Mouse (Mus musculus): ENCODE results near the gene Ppp1r14d.

The Ppp1r14d gene

GRCm38 (mm10) chr2:119229775-119230704, at the start of gene Ppp1r14d:
Gene Ppp1r14d (minus strand): TSS chr2:119229906.
- no peak for DNase-seq (ENCODE audit: extremely low spot score, low spot score)

DNA sequence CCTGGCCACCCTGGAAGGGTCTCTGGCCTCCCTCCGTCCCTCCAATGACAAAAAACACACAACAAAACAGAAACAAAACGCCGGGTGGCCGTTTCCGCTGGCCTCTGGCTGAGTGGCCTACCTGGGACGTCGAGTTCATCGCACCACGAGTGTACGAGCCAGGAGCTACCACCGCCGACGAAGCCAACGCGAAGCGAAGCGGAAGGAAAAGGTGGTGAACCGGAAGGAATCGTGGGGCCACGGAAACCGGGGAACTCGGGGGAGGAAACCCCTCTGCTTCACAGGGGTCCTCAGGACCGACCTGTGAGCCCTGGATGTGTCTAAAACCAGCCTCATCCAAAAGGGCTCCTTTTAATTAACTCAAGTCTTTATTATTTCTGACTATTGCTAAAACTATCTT, 48.1 kb upstream of the Ppp1r14d start:
- DNase-seq (ENCODE audit: extremely low spot score, low spot score) = no peak

DNA sequence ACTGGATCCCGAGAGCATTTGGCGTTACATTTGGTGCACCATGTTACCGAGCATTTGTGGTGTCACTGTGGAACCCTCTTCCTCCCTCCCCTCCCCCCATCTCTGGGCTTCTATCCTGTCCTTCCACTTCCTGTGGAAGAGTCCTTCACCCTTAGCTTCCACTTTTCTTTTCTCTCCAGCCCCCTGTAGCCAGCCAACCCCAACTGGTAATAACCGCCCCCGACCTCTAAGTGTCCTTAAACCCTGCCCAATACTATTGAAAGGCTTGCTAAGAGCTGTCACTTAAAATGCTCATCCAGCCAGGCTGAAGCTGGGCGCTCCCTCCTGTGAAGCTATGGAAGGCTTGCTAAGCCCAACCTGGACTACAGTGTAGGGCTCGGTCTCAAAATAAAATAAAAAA, 47.2 kb upstream of the Ppp1r14d start:
- no peak for DNase-seq (ENCODE audit: extremely low spot score, low spot score)

GRCm38 (mm10) chr2:119274126-119274525, 44.4 kb upstream of the Ppp1r14d start:
- no peak for DNase-seq (ENCODE audit: extremely low spot score, low spot score)

DNA sequence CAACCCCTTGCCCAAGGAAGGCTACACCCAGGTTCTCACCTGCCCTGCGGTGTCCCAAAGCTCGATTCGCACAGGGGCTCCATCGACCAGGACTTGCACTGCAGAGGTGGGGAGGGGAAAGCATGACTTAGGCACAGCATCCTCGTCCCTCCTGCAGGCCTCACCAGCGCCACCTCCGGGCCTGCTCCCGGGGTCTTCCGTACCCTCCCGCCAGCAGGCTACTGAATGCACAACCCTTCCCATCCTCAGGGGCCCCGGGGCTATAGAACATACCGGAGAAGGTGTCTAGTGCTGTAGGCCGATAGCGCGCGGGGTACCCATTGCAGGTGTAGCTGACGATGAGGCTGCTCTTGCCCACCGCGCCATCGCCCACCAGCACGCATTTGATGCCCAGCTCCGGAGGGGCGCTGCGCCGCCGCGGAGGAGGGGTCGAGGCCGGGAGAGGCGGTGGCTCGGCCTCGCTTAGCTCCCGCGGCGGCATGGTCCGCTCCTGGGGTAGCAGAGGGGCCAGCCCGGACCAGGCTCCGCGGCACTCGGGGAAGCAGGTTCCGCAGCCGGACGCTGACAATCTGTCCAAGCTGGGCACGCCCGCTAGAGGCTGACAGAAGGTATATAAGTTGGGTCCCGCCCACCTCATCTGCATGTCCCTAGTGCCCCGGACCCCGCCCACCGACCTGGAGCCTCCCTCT, 41.1 kb upstream of the Ppp1r14d start, which contains the start of gene Rhov:
Gene Rhov (minus strand): TSS at position 630 of the 689 bp plus-strand sequence.
- peak; percentile 65 for DNase-seq (ENCODE audit: extremely low spot score, low spot score)

DNA sequence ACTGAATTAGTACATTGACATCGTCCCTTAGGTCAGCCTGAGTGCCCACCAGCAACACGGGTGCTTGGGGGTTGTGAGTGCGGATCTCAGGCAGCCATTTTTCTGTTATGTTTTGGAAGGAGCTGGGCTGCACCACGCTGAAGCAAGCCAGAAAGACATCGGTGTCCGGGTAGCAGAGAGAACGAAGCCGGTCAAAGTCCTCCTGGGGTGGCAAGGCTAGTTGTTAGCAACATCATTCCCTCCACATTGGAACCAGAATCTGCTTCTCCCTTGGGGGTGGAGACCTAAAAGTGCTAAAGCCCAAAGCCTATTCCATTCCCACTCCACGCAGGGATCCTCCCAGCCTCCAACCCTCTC, 40.6 kb upstream of the Ppp1r14d start:
- no peak for DNase-seq (ENCODE audit: extremely low spot score, low spot score)

DNA sequence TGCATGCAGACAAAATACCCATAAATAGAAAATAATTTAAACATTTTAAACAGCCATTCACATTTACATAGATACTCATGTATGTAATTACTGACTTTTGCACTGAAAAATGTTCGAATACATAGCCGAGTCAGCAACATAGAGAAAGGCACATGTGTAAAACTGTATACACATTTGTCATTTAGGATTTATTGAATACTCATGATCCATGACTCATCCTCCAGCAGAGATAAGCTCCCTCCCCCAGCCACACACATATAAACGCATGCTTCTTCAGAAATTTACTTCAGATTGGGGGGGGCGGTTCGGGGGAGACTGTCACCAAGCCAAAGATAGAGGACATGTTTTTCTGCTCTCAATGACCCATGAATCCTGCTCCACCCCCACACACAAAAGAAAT, 34.1 kb upstream of the Ppp1r14d start:
- no peak for DNase-seq (ENCODE audit: extremely low spot score, low spot score)

GRCm38 (mm10) chr2:119262978-119263377, 33.3 kb upstream of the Ppp1r14d start:
- no peak for DNase-seq (ENCODE audit: extremely low spot score, low spot score)

GRCm38 (mm10) chr2:119261326-119261725, 31.6 kb upstream of the Ppp1r14d start:
- DNase-seq (ENCODE audit: extremely low spot score, low spot score) = no peak

GRCm38 (mm10) chr2:119260518-119260917, 30.8 kb upstream of the Ppp1r14d start:
- DNase-seq (ENCODE audit: extremely low spot score, low spot score) = no peak

DNA sequence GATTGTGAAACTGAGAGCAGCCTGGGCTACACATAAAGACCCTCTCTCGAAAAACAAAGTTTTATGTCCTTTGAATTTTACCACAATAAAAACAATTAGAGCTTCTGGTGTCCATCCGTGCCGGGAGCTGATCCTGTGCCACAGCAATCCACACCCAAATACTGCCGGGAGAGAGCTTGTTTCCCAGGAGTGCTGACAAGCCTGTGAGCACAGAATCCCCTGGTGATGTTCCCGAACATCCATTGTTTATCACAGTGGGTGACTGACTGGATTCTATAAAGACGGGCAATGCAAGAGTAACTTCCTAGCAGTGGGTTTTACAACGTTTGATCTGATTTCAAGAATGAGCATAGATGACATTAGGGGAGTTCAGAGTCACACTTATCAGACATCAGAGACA, 25.3 kb upstream of the Ppp1r14d start:
- DNase-seq (ENCODE audit: extremely low spot score, low spot score) = no peak

DNA sequence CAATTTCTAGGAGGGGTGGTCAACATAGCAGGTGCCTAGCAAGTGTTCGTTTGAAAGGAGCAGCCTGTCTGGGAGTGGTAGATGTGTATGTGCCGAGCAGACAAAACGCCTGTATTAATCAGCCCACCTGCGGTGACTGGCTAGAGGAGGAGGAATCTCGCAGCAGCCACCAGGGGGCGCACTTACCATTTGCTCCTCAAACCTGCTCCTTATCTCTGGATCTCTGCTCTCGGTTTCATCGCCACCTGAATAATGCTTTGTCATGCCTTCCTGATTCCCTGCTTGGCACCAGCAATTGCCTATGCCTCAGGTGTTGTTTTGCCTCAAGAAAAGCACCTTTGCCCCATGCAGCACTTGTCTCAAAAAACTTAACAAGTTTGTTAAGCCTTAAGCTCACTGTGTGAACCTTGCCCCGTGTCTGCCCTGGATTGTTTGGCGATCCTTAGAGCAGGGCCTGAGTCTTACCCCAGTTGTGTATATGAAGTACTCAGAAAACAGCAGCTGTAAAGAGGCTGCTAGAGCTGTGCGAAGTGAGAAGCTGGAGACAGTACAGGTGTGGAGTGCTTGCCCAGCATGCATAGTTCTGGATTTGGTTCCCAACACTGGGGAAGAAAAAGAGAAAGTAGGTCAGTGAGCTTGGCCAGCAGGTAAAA, 21.2 kb upstream of the Ppp1r14d start:
- peak; percentile 86 for DNase-seq (ENCODE audit: extremely low spot score, low spot score)

- no peak for DNase-seq (ENCODE audit: extremely low spot score, low spot score)
These were observed 20.7 kb upstream of the Ppp1r14d start for GRCm38 (mm10) chr2:119250377-119250776.

GRCm38 (mm10) chr2:119249592-119250061, 19.9 kb upstream of the Ppp1r14d start:
- no peak for DNase-seq (ENCODE audit: extremely low spot score, low spot score)

GRCm38 (mm10) chr2:119247904-119248303, 18.2 kb upstream of the Ppp1r14d start:
- no peak for DNase-seq (ENCODE audit: extremely low spot score, low spot score)

GRCm38 (mm10) chr2:119245246-119245645, 15.5 kb upstream of the Ppp1r14d start:
- no peak for DNase-seq (ENCODE audit: extremely low spot score, low spot score)

DNA sequence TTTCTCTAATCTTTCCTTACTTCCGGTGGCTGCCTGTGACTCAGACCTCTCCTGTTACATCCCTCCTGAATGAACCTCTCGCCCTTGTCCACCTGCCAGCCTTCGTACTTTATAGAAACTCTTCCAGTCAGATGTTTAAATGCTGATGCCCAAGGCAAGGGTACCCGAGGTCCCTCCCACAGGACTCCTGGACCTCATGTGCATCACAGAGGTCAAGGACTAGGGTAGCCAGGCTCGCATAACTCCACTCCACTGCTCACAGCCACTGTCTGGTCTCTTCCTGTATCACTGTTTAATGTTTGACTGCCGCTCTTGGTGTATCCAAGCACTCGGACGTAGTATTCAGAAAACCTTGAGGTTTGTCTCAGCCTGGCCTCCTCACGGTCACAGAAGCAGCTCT, 12.8 kb upstream of the Ppp1r14d start:
- no peak for DNase-seq (ENCODE audit: extremely low spot score, low spot score)

GRCm38 (mm10) chr2:119240819-119241186, 11.1 kb upstream of the Ppp1r14d start:
- no peak for DNase-seq (ENCODE audit: extremely low spot score, low spot score)

- no peak for DNase-seq (ENCODE audit: extremely low spot score, low spot score)
These were observed 10.5 kb upstream of the Ppp1r14d start for GRCm38 (mm10) chr2:119240075-119240818.

GRCm38 (mm10) chr2:119238671-119239070, 9.0 kb upstream of the Ppp1r14d start:
- DNase-seq (ENCODE audit: extremely low spot score, low spot score) = no peak

DNA sequence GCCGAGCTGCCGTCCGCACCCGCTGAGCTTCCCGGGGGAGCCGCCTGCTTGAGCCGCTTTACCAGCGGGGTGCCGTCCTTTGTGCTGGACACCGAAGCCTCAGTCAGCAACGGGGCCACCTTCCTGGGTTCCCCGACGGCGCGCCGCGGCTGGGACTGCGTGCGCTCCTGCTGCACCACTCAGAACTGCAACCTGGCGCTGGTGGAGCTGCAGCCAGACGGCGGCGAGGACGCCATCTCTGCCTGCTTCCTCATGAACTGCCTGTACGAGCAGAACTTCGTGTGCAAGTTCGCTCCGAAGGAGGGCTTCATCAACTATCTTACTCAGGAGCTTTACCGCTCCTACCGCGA, 8.1 kb upstream of the Ppp1r14d start:
- DNase-seq (ENCODE audit: extremely low spot score, low spot score) = peak; percentile 41
